Mouse (Mus musculus) thymus, postnatal 14 days (tissue): ENCODE data around the gene Ndufa4l2.

Experiments used
- DNase-seq: peaks from one replicate; pipeline ENCODE4 v3.0.0; 2021

Gene Ndufa4l2

DNA sequence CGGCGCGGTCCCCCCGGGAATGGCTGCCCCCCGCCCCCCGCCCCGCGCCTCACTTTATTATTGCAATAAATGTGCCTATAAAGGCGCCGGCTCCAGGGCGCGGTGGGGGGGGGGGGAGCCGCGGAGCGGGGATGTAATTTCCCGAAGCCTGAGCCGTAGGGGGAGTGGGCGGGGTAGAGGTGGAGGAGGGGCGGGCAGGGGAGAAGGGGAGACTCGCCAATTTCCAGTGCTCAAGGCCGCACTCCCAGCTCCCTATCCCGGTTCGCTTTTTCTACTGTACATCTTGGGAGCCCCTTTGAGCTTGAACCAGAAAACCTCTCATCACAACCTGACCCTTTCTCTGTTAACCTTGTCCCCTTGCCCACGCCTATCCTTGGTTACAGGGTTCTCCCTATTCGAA lies 16.2 kb downstream of the Ndufa4l2 start:
- DNase-seq, result no peak

DNA sequence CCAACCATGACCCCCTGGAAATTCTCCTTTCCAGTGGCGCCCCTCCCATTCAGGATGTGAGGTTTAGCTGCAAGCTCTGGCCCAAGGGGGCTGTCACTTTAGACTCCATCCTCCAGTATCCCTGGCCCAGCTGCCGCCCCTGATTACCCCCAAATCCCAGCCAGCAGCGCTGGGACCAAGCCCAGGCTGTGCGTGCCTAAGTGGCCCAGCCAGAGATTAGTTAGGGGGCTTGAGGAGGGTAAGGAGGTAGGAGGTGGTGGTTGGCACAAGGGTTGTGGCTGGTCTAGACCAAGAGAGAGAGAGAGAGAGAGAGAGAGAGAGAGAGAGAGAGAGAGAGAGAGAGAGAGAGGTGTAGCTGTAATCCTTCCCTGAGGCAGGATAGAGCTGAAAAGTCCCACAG lies 16.8 kb downstream of the Ndufa4l2 start:
- DNase-seq, result no peak

DNA sequence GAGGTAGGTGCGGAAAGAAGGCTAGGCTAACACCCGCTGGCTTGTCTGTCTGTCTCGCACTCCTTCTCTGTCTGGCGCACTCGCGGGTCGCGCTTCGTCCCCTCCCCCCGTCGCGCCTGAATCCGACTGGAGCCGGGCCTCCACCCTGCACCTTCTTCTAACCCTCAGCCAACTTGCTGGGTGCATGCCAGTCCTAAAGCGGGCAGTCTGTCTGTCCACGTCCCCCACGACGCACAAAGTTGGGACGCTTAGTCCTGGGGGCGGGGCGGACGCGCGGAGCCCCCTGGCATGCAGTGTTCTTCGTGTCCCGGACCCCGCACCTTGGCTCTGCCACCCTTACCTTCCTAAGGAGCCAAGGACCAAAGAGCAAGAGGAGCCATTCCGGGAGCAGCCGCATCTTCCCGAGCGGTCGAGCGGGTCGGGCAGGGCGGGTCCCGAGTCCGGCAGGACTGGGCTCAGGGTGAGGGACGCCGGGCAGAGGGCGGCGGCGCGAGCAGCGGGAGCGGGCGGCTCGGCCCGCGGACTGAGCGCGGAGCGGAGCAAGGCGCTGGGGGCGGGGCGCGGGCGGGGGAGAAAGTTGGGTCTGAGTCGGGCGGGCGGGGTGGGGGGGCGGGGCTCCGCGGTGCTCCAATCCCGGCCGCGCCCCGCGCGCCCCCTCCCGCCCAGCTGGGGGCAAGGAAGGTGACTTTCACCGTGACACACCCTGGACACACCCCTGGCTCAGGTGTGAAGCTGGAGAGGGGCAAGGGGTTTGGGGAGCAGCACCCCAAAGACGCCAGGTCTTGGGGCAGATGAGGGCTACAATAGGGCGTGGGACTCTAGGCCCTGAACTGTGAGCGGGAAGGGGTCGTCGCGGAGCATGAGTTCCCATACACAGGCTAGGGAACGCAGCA lies 19.5 kb downstream of the Ndufa4l2 start, which contains the start of gene Nxph4:
TSS of gene Nxph4 (minus strand) at position 524 of the 893 bp plus-strand sequence.
- DNase-seq, result peak; percentile 48

DNA sequence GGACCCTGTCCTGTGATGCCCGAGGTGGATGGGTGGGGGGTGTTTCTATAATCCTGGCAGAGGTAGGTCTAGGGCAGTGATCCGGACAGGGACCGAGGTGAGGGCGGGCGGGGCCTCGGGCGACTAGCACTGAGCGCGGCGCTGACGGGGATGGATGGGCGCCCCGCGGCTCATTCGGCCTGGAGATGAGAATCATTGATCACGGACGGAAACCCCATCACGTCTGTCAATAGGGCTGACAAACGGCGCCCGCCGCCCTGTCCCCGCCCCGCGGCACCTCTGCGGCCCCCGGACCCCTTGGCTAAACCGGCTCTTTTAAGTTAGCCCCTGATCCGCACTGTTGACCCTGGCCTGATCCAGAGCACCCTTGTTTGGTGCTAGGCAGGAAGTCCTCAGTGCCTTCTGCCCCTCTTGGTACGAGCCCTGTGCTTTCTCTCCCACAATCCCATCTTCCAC lies 20.2 kb downstream of the Ndufa4l2 start:
- DNase-seq, result no peak

DNA sequence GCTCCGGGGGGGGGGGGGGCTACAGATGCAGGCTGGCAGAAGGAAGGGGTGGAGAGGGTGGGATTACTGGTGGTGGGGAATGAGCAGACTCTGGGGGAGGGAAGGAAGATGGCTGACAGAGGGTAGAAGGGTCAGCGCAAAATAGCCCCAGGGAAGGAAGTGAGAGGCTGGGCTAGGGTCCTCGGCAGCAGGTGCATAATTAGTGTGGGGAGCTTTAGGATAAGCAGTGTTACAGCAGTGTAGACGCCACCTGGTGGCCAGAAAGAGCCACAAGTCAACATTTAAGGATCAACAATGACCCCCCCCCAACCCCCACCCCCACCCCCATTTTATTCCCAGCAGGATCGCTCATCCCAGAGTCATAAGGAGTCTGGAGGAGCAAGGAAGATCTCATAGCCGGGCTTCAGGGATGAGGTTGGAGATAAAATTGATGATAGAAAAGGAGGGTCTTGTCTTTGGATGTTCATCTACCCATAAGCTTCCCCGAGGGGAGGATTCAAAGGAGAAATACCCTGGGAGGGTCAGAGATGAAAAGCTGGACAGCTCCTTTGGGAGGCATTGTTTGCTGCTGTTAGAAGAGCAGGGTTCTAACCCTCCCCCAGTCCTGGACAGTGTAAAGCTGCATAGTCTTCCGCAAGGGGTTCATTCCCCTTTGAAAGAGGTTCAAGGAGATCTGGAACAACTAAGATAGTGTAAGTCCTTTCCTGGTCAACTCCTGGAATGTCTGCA lies 22.0 kb downstream of the Ndufa4l2 start:
- peak; percentile 63 for DNase-seq

DNA sequence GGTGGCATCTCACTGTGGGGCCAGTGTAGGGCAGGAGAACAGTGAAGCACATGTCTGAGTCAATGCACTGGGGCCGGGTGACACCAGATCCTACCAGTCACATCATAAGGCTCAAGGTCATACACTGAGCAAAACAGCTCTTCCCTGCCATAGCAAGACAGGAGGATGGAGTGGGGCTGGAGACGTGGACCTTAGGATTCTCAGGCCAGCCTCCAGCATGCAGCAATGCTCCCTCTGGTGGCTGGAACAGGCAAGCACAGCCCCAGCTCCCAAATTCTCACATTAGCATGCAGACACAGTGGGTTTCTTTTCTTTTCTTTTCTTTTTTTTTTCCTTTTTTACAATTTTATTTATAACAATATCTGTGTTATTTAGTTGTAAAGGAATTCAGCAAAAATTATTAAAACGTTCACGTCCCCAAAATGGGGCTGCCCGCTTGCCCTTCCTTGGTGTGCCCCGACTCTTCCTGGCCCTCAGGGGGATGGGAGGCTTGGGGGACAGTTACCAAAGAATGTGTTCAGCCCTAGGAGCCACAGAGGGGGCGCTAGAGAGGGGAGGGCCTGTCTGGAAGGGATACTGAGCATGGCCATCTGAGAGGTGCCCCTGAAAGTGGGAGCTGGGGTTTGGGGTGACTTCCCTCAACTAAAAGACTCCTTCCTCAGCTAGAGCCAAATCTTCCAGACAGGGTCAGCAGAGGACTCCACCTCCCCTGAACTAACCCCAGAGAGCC lies 23.3 kb downstream of the Ndufa4l2 start:
- peak; percentile 72 for DNase-seq

DNA sequence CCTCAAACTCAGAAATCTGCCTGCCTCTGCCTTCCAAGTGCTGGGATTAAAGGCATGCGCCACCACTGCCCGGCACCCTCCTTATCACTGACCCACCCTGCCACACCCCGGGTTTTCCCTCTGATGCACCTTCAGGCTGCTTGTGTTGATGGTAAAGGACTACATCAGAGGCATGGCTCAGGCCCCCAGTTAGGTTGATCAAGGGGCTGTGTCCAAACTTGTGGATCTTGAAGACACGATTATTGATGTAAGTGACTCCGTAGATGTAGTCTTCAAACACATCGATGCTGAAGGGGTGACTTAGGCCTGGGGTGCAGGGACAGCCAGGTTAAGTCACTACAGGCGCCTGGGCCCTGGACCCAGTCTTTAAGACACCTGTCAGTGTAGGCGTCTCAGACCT lies 26.7 kb downstream of the Ndufa4l2 start:
- DNase-seq, result no peak

DNA sequence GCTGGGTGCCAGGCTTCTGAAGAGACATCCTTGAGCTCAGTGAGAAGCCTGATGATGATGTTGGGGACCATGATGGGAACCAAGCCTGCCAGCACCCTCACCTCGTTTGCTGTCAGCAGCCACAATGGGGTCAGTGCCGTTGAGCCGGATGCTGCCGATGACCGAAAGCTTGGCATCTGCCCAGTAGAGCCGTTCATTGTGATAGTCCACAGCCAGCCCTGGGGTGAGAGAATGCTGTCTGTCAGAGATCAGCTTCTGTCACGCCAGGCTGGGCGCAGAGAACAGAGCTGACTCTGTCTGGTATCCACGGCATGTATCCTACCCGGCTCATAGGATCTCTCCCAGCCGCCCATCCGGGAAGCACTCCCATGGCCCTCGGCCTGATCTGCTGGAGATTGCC lies 27.3 kb downstream of the Ndufa4l2 start:
- DNase-seq, result no peak

DNA sequence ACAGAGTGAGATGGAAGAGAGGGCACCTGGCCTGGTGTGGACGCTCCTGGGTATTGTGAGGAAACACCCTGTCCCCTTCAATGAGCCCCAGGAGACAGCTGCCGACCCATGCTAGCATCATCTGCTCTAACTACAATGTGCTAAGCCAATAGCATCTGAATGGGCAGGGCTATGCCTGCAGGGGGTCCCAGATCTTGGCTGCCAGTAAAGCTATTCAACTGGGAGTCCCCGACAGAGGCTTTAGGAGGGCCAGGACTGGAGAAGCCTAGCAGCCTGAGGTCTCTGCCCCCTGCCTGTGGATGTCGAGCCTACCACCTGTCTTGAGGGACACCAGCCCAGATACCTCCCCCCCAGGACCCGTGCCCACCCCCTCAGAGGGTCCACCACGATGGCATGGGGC lies 28.0 kb downstream of the Ndufa4l2 start:
- no peak for DNase-seq

DNA sequence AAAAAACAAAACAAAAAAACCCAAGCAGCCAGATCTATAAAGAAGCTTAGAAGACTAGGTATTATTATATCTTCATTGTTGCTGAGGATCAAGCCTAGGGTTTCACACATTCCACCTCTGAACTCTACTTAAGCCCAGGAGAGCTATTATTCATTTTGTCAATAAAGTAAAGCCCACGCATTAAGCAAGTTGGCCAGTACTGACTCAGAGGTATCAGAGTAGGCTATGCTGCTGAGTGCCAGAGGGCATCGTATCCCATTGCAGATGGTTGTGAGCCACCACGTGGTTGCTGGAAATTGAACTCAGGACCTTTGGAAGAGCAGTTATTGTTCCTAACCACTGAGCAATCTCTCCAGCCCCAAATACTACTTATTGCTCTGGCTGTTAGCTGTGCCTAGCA lies 29.1 kb downstream of the Ndufa4l2 start:
- no peak for DNase-seq

DNA sequence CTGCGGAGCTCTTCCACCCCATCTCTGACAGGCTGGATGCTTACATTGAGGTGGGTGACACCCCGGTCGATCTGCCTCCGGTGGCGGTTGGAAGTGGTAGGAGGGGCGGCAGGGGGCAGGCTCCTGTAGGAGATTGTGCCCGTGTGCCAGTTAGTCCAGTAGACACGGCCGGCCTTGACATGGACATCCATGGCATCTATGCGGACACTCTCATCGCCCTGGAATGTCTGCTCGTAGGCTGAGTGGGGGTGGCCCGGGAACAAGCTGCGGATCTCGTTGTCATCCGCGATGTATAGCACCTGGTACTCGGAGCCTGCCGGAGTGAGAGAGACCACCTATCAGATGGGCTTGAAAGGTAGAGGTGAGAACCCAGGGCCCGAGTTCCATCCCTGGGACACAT lies 29.6 kb downstream of the Ndufa4l2 start:
- no peak for DNase-seq

DNA sequence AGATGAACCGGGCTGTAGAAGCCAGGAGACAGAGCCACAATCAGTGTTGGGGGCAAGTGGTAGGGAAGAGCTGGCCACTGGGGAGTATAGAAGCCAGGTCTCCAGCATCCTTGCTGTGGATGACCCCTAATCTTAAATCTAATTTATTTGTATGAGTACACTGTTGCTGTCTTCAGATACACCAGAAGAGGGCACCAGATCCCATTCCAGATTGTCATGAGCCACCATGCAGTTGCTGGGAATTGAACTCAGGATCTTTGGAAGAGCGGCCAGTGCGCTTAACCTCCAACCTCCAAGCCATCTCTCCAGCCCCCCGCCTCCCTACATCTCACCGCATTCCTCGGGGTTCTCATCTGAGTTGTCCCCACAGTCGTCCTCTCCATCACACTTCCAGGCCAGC lies 31.7 kb downstream of the Ndufa4l2 start:
- DNase-seq, result no peak

DNA sequence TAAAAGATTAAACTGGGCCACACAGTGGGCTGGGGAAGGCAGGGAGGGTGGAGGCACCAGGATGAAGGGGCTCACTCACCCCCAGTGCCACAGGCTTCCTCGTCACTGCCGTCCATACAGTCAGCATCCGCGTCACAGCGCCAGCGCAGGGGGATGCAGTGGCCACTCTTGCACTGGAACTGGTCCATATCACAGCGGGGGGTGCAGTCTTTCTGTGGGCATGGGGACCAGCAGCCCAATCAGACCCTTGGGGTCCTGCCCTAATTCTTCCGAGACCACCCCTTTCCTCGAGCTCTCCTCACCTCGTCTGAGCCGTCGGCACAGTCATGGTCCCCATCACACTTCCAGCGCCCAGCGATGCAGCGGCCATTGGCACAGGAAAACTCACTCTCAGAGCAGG lies 33.5 kb downstream of the Ndufa4l2 start:
- DNase-seq, result no peak

DNA sequence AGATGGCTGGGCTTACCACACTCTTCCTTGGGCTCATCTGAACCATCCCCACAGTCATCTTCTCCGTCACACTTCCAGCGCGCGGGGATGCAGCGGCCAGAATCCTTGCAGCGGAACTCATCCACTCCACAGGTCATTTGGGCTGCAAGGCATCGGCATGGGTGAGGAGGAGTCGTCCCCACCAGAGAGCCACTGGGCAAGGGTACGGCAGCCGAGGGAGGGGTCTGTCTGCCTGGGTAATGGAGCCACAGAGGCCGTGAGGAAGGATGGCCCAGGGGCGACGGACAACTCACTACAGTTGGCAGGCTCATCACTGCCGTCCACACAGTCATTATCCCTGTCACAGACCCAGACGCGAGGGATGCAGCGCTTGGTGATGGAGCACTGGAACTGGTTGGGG lies 35.1 kb downstream of the Ndufa4l2 start:
- DNase-seq, result no peak

DNA sequence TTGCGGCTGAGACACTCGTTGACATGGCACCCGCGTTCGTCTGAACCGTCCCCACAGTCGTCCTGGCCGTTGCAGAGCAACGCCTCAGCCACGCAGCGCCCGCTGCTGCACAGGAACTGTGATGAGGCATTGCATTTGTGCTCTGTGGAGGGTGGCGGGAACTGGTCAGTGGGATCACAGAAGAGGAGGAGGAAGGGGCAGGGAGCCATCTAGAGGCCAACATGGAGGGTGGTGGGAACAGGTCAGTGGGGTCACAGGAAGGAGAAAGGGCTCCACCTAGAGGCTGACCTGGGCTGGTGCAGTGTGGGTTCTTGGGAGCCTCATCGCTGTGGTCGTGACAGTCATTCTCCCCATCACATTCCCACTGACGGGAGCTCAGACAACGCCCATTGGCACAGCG lies 40.9 kb downstream of the Ndufa4l2 start:
- peak; percentile 43 for DNase-seq

DNA sequence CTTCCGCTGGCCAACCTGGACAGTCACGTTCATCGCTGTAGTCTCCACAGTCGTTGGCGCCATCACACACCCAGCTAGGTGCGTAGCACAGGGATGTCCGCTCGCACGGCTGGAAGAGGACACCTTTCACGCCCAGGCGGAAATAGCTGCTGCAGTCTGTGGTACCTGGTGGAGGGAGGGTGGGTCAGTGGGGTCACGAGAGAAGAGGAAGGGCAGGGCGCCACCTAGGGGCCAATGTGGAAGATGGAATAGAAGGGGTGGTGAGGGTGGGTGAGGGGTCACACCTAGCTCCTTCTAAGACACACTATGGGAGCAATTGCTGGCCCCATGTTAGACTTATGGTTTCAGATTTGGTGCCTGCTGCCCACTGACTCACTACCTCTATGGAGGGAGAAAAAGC lies 42.6 kb downstream of the Ndufa4l2 start:
- peak; percentile 35 for DNase-seq

DNA sequence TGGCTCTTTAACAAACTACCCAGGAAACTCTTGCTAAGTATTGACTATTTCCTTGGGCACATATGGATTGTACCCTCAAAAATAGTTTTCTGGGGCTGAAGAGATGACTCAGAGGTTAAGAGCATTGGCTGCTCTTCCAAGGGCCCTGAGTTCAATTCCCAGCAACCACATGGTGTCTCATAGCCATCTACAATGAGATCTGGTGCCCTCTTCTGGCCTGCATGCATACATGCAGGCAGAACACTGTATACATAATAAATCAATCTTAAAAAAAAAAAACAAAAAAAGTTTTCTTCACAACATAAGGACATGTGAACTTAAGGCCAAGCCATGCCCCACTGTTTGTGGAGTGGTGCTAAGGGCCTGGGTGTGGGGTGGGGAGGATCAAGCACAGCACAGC lies 46.4 kb downstream of the Ndufa4l2 start:
- DNase-seq, result no peak

DNA sequence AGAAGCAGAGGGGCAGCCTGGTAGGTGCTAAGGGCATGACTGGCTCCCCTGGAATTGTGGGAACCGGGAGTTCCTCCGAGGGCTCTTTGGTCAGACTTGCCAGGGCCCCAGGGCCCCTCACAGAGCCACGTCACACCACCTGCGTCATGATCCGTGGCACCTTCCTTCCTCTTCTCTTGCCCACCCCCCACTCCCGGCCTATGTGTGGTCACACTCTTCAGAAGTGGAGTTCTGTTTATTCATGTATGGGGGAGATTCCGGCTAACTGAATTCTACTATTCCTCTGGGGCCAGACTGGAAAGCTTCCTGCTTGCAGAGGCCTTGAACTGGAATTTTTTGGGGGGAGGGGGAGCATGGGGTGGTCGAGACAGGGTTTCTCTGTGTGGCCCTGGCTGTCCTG lies 49.1 kb downstream of the Ndufa4l2 start:
- DNase-seq, result no peak

DNA sequence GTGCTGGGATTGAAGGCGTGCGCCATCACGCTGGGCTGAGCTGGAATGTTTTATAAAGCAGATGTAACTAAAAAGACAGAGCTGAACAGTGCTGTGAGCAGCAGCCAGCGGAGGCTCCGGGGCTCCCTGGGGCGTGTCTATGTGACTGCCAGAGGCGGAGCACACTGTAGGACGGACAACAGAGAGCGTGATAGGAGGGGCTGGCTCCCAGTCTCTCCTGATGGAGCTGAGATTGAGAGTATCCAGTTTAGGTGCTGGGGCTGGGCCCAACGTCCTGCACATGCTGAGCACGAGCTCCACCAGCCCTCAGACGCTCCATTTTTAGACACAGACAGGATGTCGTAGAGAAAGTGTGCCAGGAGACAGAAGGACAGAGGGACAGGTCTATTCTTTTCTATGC lies 49.5 kb downstream of the Ndufa4l2 start:
- no peak for DNase-seq
